Mouse (Mus musculus) megakaryocyte, embryonic 14.5 days (primary cell): Measurements from ENCODE around the gene Etv6.

Source experiments
- FLI1 ChIP-seq: IDR thresholded peaks from 2 replicates; pipeline ENCODE4 v1.6.1; 2012; ENCODE audit warnings: low read length, inconsistent platforms, mixed read lengths
- GATA1 ChIP-seq: IDR thresholded peaks from 3 replicates; pipeline ENCODE4 v1.6.1; 2012; ENCODE audit warnings: mixed read lengths, low read length, inconsistent platforms, borderline replicate concordance

DNA sequence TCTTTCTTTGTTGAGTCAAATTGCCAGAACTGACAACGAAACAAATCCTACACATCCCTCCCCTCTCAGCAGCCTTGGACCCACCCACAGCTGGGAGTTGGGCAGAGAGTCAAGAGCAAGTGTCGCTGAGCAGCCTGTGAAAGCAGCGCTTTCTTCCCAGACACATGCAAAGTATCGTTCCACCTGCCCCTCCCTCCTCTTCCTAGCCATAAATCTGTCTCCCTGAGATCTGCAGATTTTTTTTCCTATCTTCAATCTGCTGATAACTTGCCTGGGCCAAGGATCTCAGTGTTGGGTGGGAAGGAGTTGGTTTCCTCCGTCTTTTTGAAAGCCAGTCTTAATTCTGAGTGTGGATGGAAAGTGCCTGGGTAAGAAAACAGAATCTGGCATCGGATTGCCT lies 183.9 kb downstream of the Etv6 start:
- TF ChIP-seq GATA1, result no peak
- no peak for TF ChIP-seq FLI1
